Mouse (Mus musculus) CH12.LX (cell line): ENCODE measurements around the gene Ndufv3.

Source experiments
- CHD2 ChIP-seq: IDR thresholded peaks from 2 replicates; pipeline ENCODE4 v1.6.1; 2011; ENCODE audit warnings: low read length, improper control_type of control experiment
- CTCF ChIP-seq, 2 experiments: IDR thresholded peaks in 1 of 2; conservative IDR thresholded peaks in 1 of 2; 2 replicates each; pipeline ENCODE4 v1.5.1; 2011 to 2012; ENCODE audit warnings: low read depth in 2 of 2, low read length in 2 of 2, improper control_type of control experiment in 1 of 2, inconsistent platforms in 1 of 2, mild to moderate bottlenecking in 1 of 2, moderate library complexity in 1 of 2
- POLR2AphosphoS2 ChIP-seq: IDR thresholded peaks from 2 replicates; pipeline ENCODE4 v1.6.1; 2011; ENCODE audit warnings: low read depth, low read length, improper control_type of control experiment
- USF1 ChIP-seq: IDR thresholded peaks from 2 replicates; pipeline ENCODE4 v1.6.1; 2014; ENCODE audit warnings: low read depth, mild to moderate bottlenecking, inconsistent platforms, low read length, improper control_type of control experiment
- ZC3H11A ChIP-seq: IDR thresholded peaks from 2 replicates; pipeline ENCODE4 v1.6.1; 2012; ENCODE audit warnings: low read depth, mild to moderate bottlenecking, inconsistent platforms, low read length, improper control_type of control experiment
- ZMIZ1 ChIP-seq: IDR thresholded peaks from 2 replicates; pipeline ENCODE4 v1.6.1; 2012; ENCODE audit warnings: low read depth, mild to moderate bottlenecking, inconsistent platforms, low read length, improper control_type of control experiment

- TF ChIP-seq USF1 (no peak), CHD2 (no peak), ZC3H11A (no peak), CTCF (conservative IDR thresholded peaks at IDR 0.05 in 1 of 2, IDR thresholded peaks at IDR 0.05 in 1 of 2; ENCODE audit: low read depth in 2 of 2, low read length in 2 of 2) (no peak), ZMIZ1 (no peak), POLR2AphosphoS2 (no peak)
Measured at GRCm38 (mm10) chr17:31497726-31498125, 22.2 kb upstream of the Ndufv3 start.
